Mouse (Mus musculus): ENCODE data around the gene C130032M10Rik. TPM values are rescaled to one million over a fixed set of nuclear protein-coding genes. Genes with fewer than 3 reads are reported as not detected.

The C130032M10Rik gene
- polyA plus RNA-seq, 1 experiment from 2014 or later, result not detected

GRCm38 (mm10) chr9:114522041-114522440 lies 6.5 kb downstream of the C130032M10Rik start:
- ATAC-seq (ENCODE audit: low FRiP score, low TSS enrichment) (no peak), DNase-seq (ENCODE audit: low spot score) (peak; percentile 37)
- H3K27ac ChIP-seq (replicated peaks), result no peak overlapping the region
- WGBS, result 60% methylated on average over 5 of the region's 5 CpGs
- H3K9me3 ChIP-seq (ENCODE audit: control insufficient read depth, low read length), result no peaks in the 10 kb centered on the region
- H3K4me2 ChIP-seq (replicated peaks; ENCODE audit: low read depth), result no peak overlapping the region
- TF ChIP-seq CTCF (IDR thresholded peaks at IDR 0.05; ENCODE audit: low read depth) (peak; percentile 53), EP300 (optimal IDR thresholded peaks at IDR 0.05) (no peak)
- no peak overlapping the region for H3K4me3 ChIP-seq (ENCODE audit: low read depth, low read length)
- H3K9ac ChIP-seq (ENCODE audit: low read length), result no peak overlapping the region
- H3K4me1 ChIP-seq (replicated peaks; ENCODE audit: control insufficient read depth, insufficient read depth), result no peaks in the 10 kb centered on the region
- H3K27me3 ChIP-seq (ENCODE audit: control insufficient read depth, insufficient read depth, low read length), result no peaks in the 10 kb centered on the region
- H3K36me3 ChIP-seq (ENCODE audit: control insufficient read depth, insufficient read depth, low read length), result no peaks in the 10 kb centered on the region

GRCm38 (mm10) chr9:114522501-114522900 lies 7.0 kb downstream of the C130032M10Rik start:
- Histone ChIP-seq H3K36me3 (ENCODE audit: control insufficient read depth, insufficient read depth, low read length) (no peaks in the 10 kb centered on the region), H3K4me3 (ENCODE audit: low read depth, low read length) (no peak overlapping the region), H3K9me3 (ENCODE audit: control insufficient read depth, low read length) (no peaks in the 10 kb centered on the region), H3K4me1 (replicated peaks; ENCODE audit: control insufficient read depth, insufficient read depth) (no peaks in the 10 kb centered on the region), H3K27me3 (ENCODE audit: control insufficient read depth, insufficient read depth, low read length) (no peaks in the 10 kb centered on the region), H3K4me2 (replicated peaks; ENCODE audit: low read depth) (no peak overlapping the region), H3K27ac (replicated peaks) (no peak overlapping the region), H3K9ac (ENCODE audit: low read length) (no peak overlapping the region)
- peak; percentile 61 for ATAC-seq (ENCODE audit: low FRiP score, low TSS enrichment)
- WGBS, result 73% methylated on average over 9 of the region's 9 CpGs
- no peak for DNase-seq (ENCODE audit: low spot score)
- no peak for TF ChIP-seq EP300 (optimal IDR thresholded peaks at IDR 0.05)
- TF ChIP-seq CTCF (IDR thresholded peaks at IDR 0.05; ENCODE audit: low read depth), result no peak

GRCm38 (mm10) chr9:114525073-114525633 lies 9.7 kb downstream of the C130032M10Rik start:
- 88% methylated on average over 12 of the region's 15 CpGs for WGBS
- no peak for DNase-seq (ENCODE audit: low spot score)

GRCm38 (mm10) chr9:114525891-114526290 lies 10.4 kb downstream of the C130032M10Rik start:
- DNase-seq (ENCODE audit: low spot score), result no peak
- Histone ChIP-seq H3K4me3 (ENCODE audit: low read depth, low read length) (no peak overlapping the region), H3K4me2 (replicated peaks; ENCODE audit: low read depth) (no peak overlapping the region), H3K36me3 (ENCODE audit: control insufficient read depth, insufficient read depth, low read length) (no peaks in the 10 kb centered on the region), H3K27me3 (ENCODE audit: control insufficient read depth, insufficient read depth, low read length) (no peaks in the 10 kb centered on the region), H3K9ac (ENCODE audit: low read length) (no peak overlapping the region), H3K27ac (replicated peaks) (no peak overlapping the region), H3K9me3 (ENCODE audit: control insufficient read depth, low read length) (no peaks in the 10 kb centered on the region), H3K4me1 (replicated peaks; ENCODE audit: control insufficient read depth, insufficient read depth) (no peaks in the 10 kb centered on the region)
- 21% methylated on average over 8 of the region's 8 CpGs for WGBS
- ATAC-seq (ENCODE audit: low FRiP score, low TSS enrichment), result no peak
- TF ChIP-seq EP300 (optimal IDR thresholded peaks at IDR 0.05) (no peak), CTCF (IDR thresholded peaks at IDR 0.05; ENCODE audit: low read depth) (no peak)

More at GRCm38 (mm10) chr9:114525073-114525633, 9.7 kb downstream of the C130032M10Rik start:
- no peaks in the 10 kb centered on the region for H3K36me3 ChIP-seq (ENCODE audit: control insufficient read depth, insufficient read depth, low read length)
- no peaks in the 10 kb centered on the region for H3K9me3 ChIP-seq (ENCODE audit: control insufficient read depth, low read length)
- no peak overlapping the region for H3K27ac ChIP-seq (replicated peaks)
- no peak for TF ChIP-seq EP300 (optimal IDR thresholded peaks at IDR 0.05)
- TF ChIP-seq CTCF (IDR thresholded peaks at IDR 0.05; ENCODE audit: low read depth), result no peak
- no peaks in the 10 kb centered on the region for H3K4me1 ChIP-seq (replicated peaks; ENCODE audit: control insufficient read depth, insufficient read depth)
- no peak overlapping the region for H3K4me3 ChIP-seq (ENCODE audit: low read depth, low read length)
- no peaks in the 10 kb centered on the region for H3K27me3 ChIP-seq (ENCODE audit: control insufficient read depth, insufficient read depth, low read length)
- H3K4me2 ChIP-seq (replicated peaks; ENCODE audit: low read depth), result no peak overlapping the region
- no peak for ATAC-seq (ENCODE audit: low FRiP score, low TSS enrichment)
- H3K9ac ChIP-seq (ENCODE audit: low read length), result no peak overlapping the region

- Histone ChIP-seq H3K27ac (replicated peaks) (peak overlapping the region; percentile 63), H3K4me2 (replicated peaks; ENCODE audit: low read depth) (peak overlapping the region; percentile 47), H3K4me1 (replicated peaks; ENCODE audit: control insufficient read depth, insufficient read depth) (no peaks in the 10 kb centered on the region), H3K9ac (ENCODE audit: low read length) (no peak overlapping the region), H3K4me3 (ENCODE audit: low read depth, low read length) (peak overlapping the region; percentile 13; the same call in 1 of the 2 replicates), H3K9me3 (ENCODE audit: control insufficient read depth, low read length) (no peaks in the 10 kb centered on the region), H3K36me3 (ENCODE audit: control insufficient read depth, insufficient read depth, low read length) (no peaks in the 10 kb centered on the region), H3K27me3 (ENCODE audit: control insufficient read depth, insufficient read depth, low read length) (no peaks in the 10 kb centered on the region)
- ATAC-seq (ENCODE audit: low FRiP score, low TSS enrichment) (0 out of 2 replicates have a peak, but pooled peaks have one; percentile 16), DNase-seq (ENCODE audit: low spot score) (peak; percentile 31)
- 23% methylated on average over 8 of the region's 8 CpGs for WGBS
- TF ChIP-seq EP300 (optimal IDR thresholded peaks at IDR 0.05), result no peak
- TF ChIP-seq CTCF (IDR thresholded peaks at IDR 0.05; ENCODE audit: low read depth), result no peak
Observed at GRCm38 (mm10) chr9:114526581-114526980, 11.1 kb downstream of the C130032M10Rik start.

GRCm38 (mm10) chr9:114527085-114527484 lies 11.6 kb downstream of the C130032M10Rik start:
- H3K4me1 ChIP-seq (replicated peaks; ENCODE audit: control insufficient read depth, insufficient read depth), result no peaks in the 10 kb centered on the region
- H3K4me2 ChIP-seq (replicated peaks; ENCODE audit: low read depth), result peak overlapping the region; percentile 47
- ATAC-seq (ENCODE audit: low FRiP score, low TSS enrichment) (peak; percentile 54; the same call in 1 of the 2 replicates), DNase-seq (ENCODE audit: low spot score) (peak; percentile 74)
- no peak overlapping the region for H3K9ac ChIP-seq (ENCODE audit: low read length)
- no peaks in the 10 kb centered on the region for H3K36me3 ChIP-seq (ENCODE audit: control insufficient read depth, insufficient read depth, low read length)
- H3K27ac ChIP-seq (replicated peaks), result peak overlapping the region; percentile 63
- peak overlapping the region; percentile 13 for H3K4me3 ChIP-seq (ENCODE audit: low read depth, low read length)
- WGBS, result 14% methylated on average over 16 of the region's 16 CpGs
- H3K9me3 ChIP-seq (ENCODE audit: control insufficient read depth, low read length), result no peaks in the 10 kb centered on the region
- no peaks in the 10 kb centered on the region for H3K27me3 ChIP-seq (ENCODE audit: control insufficient read depth, insufficient read depth, low read length)
- TF ChIP-seq CTCF (IDR thresholded peaks at IDR 0.05; ENCODE audit: low read depth), result no peak
- no peak for TF ChIP-seq EP300 (optimal IDR thresholded peaks at IDR 0.05)

Data from stomach, postnatal 0 days (tissue).